Mouse (Mus musculus) 416B (cell line): ENCODE results near the gene Acadl.

Experiments used
- DNase-seq: peaks from one replicate; pipeline ENCODE4 v3.0.0; 2011; ENCODE audit warnings: low read depth

Gene Acadl

GRCm38 (mm10) chr1:66781027-66781426 lies 82.0 kb downstream of the Acadl start:
- DNase-seq: no peak
